Mouse (Mus musculus): ENCODE measurements at regions not wholly inside any gene's neighbourhood (a gene's known extent, or its start where the extent isn't known, plus 50 kb on each side); places are given as distances from the start of the nearest gene placed in this dataset.
A peak's percentile ranks its signal among the peaks of the same experiment; 100 is the strongest.

DNA sequence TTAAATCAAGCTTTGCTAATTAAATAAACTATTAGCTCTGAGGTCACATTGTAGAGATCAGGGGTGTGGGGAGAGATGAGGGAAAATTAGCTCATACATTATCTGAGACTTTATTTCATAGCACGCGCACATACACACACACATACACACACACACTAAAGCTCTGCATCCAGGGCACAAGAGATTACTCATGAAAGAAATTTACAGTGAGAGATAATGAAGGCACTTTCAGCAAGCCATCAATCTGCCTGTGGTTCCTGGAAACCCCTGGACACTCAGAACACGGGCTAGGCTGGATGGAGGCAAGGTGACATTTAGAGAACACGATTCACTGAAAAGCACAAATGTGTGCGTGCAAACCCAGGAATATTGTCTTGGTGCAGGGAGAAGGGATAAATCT, 60.2 kb downstream of the Scg2 start:
- Histone ChIP-seq H3K27me3 (no peaks in the 10 kb centered on the region), H3K9me3 (no peaks in the 10 kb centered on the region), H3K27ac (no peak overlapping the region), H3K9ac (no peak overlapping the region), H3K36me3 (replicated peaks) (no peaks in the 10 kb centered on the region), H3K4me3 (replicated peaks) (no peak overlapping the region), H3K4me2 (no peak overlapping the region), H3K4me1 (peaks cover 3% of the 10 kb centered on the region; the same call in 1 of the 2 replicates)
- 65% methylated on average over 5 of the region's 5 CpGs for WGBS
- ATAC-seq (ENCODE audit: low FRiP score) = 0 out of 2 replicates have a peak, but pooled peaks have one; percentile 44

DNA sequence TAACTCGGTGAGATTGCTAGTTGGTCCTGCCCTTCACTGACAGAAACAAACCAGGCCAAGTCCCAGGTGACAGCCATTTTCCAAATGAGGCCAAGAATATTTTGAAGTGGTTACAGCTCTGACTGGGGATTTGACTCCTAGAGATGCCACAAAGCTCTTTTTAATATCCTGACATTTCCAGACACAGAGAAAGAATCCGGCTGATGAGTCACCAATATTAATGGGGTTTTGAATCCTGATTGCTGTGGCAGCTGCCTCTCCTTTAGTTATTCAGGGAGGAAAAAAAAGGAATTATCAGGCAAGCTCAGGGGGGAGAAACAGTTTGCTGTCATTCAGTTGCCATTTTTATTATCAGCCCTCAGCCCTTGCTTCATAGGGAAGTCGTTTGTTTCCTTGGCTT, 65.1 kb downstream of the Scg2 start:
- no peaks in the 10 kb centered on the region for H3K9me3 ChIP-seq
- no peaks in the 10 kb centered on the region for H3K36me3 ChIP-seq (replicated peaks)
- H3K27ac ChIP-seq = no peak overlapping the region
- no peak overlapping the region for H3K4me3 ChIP-seq (replicated peaks)
- H3K9ac ChIP-seq = no peak overlapping the region
- no peaks in the 10 kb centered on the region for H3K27me3 ChIP-seq
- 58% methylated on average over 3 of the region's 3 CpGs for WGBS
- H3K4me1 ChIP-seq = peaks cover 2% of the 10 kb centered on the region; the same call in 1 of the 2 replicates
- ATAC-seq (ENCODE audit: low FRiP score) = no peak
- no peak overlapping the region for H3K4me2 ChIP-seq

DNA sequence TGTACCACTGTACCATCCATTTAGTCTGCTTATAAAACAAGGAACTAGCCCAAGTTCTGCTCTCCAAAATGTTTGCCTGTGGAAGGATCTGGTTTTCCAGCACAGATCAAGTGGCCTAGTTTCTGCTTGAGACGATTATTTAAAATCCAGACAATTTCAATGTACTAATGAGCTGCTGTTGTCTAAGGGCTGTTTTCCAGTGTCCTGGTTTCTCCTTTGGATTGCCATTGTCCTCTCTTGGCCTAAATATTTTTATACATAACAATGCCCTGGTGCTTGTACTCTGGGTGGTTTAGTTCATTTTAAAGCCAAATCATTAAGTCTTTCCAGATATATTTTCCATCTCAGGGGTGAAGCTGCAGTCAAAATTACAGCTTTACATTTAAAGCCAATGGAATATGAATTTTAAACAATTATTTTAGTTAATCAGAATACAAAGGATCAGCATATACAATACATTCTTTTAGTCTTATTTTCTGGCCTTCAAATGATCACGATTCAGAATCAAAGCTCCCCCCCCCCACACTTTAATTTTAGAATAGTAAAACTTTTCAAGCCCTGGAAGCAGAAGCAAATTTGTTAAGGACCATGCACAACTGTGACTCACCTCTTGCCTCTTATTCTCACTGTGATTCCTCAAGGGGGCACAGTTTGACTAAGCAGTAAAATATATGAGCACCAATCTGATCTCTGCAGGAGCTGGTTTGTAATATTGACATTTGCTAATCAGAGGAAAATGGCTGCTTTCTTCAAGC, 82.5 kb downstream of the Scg2 start:
- H3K27me3 ChIP-seq = no peaks in the 10 kb centered on the region
- no peak overlapping the region for H3K4me3 ChIP-seq (replicated peaks)
- WGBS = 81% methylated on average over 2 of the region's 2 CpGs

DNA sequence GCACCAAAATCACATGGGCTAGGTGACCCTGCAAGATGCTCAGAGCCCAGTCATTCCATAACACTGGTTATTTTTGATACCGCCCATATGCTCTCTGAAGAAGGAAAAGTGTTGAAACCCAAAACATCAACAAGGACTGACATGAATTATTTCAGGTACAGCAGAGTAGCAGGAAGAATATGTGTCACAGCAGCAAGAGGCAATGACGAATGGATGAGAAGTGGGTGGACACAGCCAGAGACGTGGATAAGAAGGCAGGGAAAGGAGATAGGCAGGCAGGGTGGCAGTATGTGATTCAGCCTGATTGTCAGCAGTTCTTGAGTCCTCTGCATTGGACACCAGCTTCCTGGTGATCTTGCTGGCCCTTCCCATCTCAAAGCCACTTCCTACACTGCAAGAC, 93.4 kb downstream of the Scg2 start:
- H3K9me3 ChIP-seq = no peaks in the 10 kb centered on the region
- H3K4me2 ChIP-seq = no peak overlapping the region
- H3K36me3 ChIP-seq (replicated peaks) = no peaks in the 10 kb centered on the region
- no peak for ATAC-seq (ENCODE audit: low FRiP score)
- no peak overlapping the region for H3K9ac ChIP-seq
- no peak overlapping the region for H3K4me3 ChIP-seq (replicated peaks)
- no peak overlapping the region for H3K27ac ChIP-seq
- no peaks in the 10 kb centered on the region for H3K27me3 ChIP-seq
- H3K4me1 ChIP-seq = no peaks in the 10 kb centered on the region
- 74% methylated on average over 3 of the region's 3 CpGs for WGBS

More for the DNA sequence above, 82.5 kb downstream of the Scg2 start:
- no peaks in the 10 kb centered on the region for H3K9me3 ChIP-seq
- ATAC-seq (ENCODE audit: low FRiP score) = no peak
- no peaks in the 10 kb centered on the region for H3K36me3 ChIP-seq (replicated peaks)
- no peaks in the 10 kb centered on the region for H3K4me1 ChIP-seq
- no peak overlapping the region for H3K4me2 ChIP-seq
- H3K27ac ChIP-seq = no peak overlapping the region
- no peak overlapping the region for H3K9ac ChIP-seq

DNA sequence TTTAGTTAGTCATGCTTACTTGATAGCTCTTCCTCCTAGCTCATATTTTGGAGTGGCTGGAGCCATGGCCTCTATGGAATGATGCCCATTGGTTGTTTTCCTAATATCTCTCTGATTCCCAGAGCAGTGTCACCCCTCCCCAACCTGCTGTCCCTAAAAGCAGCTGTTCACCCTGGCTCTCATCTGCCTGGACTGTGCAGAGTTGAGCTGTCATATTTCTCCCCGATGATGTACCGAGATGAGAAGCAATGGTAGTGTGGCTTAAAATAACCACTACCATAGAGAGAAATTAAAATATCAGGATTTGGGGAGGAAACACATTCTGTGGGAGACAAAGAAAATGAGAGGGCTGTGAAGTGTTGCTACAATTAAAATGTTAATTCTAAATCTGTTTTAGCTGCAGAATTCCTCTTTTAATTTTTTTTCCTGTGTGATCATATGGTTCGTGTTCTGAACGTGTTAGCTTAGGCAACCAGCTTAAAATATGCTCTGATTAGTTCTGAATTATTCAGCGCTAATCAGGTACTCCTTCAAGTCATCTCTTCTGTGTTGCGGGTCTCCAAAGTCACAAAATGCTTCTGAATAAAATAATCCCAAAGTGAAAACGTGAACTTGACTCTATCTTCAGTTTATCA, 104.3 kb downstream of the Scg2 start:
- WGBS = 79% methylated on average over 7 of the region's 7 CpGs
- no peaks in the 10 kb centered on the region for H3K4me1 ChIP-seq
- 0 out of 2 replicates have a peak, but pooled peaks have one; percentile 20 for ATAC-seq (ENCODE audit: low FRiP score)

DNA sequence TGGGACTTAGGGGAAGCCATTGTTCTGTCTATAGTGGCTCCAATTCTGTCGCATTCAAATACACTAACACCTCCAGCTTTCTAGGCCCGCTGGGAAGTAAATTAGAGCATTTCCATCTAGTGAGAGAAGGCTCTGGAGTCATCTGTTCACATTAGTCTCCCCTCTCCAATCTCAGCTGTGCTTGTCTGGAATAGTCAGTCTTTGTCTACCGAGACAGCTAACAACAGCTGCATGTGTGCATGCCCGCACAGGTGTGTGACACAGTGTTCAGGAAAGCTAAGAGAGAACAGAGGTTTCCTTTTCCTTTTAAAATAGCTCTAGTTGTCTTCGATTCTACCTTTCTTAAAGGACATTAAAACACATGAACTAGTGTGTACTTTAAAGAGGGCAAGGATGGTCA, 122.7 kb downstream of the Scg2 start:
- no peak overlapping the region for H3K4me3 ChIP-seq (replicated peaks)
- no peaks in the 10 kb centered on the region for H3K4me1 ChIP-seq
- ATAC-seq (ENCODE audit: low FRiP score) = no peak
- H3K27me3 ChIP-seq = no peaks in the 10 kb centered on the region
- H3K4me2 ChIP-seq = no peak overlapping the region
- H3K36me3 ChIP-seq (replicated peaks) = no peaks in the 10 kb centered on the region
- H3K9ac ChIP-seq = no peak overlapping the region
- H3K9me3 ChIP-seq = no peaks in the 10 kb centered on the region
- WGBS = 74% methylated on average over 5 of the region's 5 CpGs
- H3K27ac ChIP-seq = no peak overlapping the region

More for the DNA sequence above, 104.3 kb downstream of the Scg2 start:
- no peaks in the 10 kb centered on the region for H3K36me3 ChIP-seq (replicated peaks)
- no peak overlapping the region for H3K4me2 ChIP-seq
- H3K27ac ChIP-seq = no peak overlapping the region
- no peaks in the 10 kb centered on the region for H3K27me3 ChIP-seq
- no peak overlapping the region for H3K9ac ChIP-seq
- H3K9me3 ChIP-seq = no peaks in the 10 kb centered on the region
- H3K4me3 ChIP-seq (replicated peaks) = no peak overlapping the region

DNA sequence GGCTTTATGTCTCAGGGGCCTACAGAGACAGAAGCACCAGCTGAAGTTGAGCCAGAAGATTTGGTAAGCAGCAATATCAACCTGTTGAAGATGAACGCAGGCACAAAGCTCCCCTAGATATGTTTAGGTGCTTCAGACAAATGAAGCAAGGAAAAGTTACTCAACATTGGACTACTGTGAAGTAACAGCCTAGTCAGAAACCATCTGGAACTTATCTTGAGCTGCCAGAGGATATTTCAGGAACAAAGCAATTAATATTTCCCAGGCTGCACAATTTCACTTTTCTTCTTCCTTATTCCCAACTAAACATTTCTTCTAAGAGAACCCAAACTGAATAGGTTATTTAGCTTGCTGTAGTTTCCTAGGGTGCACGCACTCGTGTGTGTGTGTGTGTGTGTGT, 125.1 kb downstream of the Scg2 start:
- no peaks in the 10 kb centered on the region for H3K9me3 ChIP-seq
- H3K27me3 ChIP-seq = no peaks in the 10 kb centered on the region
- H3K27ac ChIP-seq = no peak overlapping the region
- H3K4me3 ChIP-seq (replicated peaks) = no peak overlapping the region
- H3K4me1 ChIP-seq = no peaks in the 10 kb centered on the region
- ATAC-seq (ENCODE audit: low FRiP score) = no peak
- H3K36me3 ChIP-seq (replicated peaks) = no peaks in the 10 kb centered on the region
- no peak overlapping the region for H3K9ac ChIP-seq
- no peak overlapping the region for H3K4me2 ChIP-seq
- WGBS = 79% methylated on average over 3 of the region's 3 CpGs

DNA sequence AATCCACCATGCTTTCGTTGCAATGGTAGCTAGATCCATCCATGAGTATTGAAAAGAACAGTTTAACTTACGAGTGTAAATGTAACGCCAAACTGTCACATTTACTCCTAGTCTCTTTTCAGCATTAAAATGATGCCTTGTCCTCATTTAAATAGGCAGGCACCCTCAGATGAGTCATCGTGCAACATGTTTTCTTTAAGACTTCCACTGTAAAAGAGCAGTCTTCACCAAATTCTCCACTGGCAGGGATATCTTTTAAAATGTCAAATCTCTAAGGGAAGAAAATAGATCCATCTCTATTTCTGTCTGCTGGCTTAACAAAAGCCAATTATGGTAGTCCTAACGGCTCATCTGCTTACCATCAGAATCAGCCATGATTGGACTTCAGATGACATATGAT, 127.8 kb downstream of the Scg2 start:
- WGBS = 89% methylated on average over 5 of the region's 5 CpGs
- Histone ChIP-seq H3K4me1 (no peaks in the 10 kb centered on the region), H3K4me3 (replicated peaks) (no peak overlapping the region), H3K4me2 (no peak overlapping the region), H3K36me3 (replicated peaks) (no peaks in the 10 kb centered on the region), H3K9me3 (no peaks in the 10 kb centered on the region), H3K27ac (no peak overlapping the region), H3K9ac (no peak overlapping the region), H3K27me3 (no peaks in the 10 kb centered on the region)
- no peak for ATAC-seq (ENCODE audit: low FRiP score)

DNA sequence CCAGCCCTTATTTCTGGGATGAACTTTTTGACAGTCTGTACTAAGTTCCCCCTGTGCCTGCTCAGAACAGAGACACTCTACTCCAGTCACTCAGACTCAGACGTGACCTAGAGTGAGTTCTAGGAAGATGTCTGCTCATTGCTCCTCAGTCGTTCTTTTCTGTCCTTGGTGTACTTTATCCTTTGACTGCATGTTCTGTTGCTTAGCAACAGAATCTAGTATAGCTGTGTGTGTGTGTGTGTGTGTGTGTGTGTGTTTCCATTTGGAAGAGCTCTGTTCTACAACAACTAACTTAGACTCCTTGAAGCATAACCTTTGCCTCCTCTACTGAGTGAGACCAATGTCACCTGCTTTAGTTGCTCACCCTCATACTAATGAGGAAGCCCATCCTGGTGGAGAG, 136.3 kb downstream of the Scg2 start:
- no peaks in the 10 kb centered on the region for H3K36me3 ChIP-seq (replicated peaks)
- no peak overlapping the region for H3K4me3 ChIP-seq (replicated peaks)
- no peak overlapping the region for H3K4me2 ChIP-seq
- ATAC-seq (ENCODE audit: low FRiP score) = no peak
- peaks cover 8% of the 10 kb centered on the region for H3K4me1 ChIP-seq
- no peak overlapping the region for H3K27ac ChIP-seq
- no peaks in the 10 kb centered on the region for H3K27me3 ChIP-seq
- no peaks in the 10 kb centered on the region for H3K9me3 ChIP-seq
- 67% methylated on average over 2 of the region's 2 CpGs for WGBS
- no peak overlapping the region for H3K9ac ChIP-seq

DNA sequence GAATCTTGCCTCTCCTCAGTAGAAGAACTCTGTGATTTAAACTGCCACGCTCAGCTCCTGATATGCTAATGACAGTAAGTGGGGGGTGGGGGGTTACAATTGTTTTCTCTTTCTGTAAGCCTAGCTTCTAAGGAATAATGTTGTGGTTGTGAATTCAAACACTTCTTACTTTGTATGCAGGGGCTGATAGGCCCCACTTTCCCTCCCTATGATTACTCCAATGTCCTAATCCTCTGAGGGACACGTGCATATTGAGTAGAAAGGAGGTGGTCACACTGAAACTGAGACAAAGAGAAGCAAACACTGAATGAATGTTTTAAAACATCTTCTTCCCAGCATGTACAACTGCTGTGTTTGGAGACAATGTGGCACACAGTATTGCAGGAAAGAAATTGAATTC, 140.3 kb downstream of the Scg2 start:
- WGBS = 16% methylated on average over 2 of the region's 2 CpGs
- no peak overlapping the region for H3K4me3 ChIP-seq (replicated peaks)
- H3K9me3 ChIP-seq = no peaks in the 10 kb centered on the region
- H3K36me3 ChIP-seq (replicated peaks) = no peaks in the 10 kb centered on the region
- H3K27me3 ChIP-seq = no peaks in the 10 kb centered on the region
- no peak overlapping the region for H3K4me2 ChIP-seq
- no peak for ATAC-seq (ENCODE audit: low FRiP score)
- no peak overlapping the region for H3K9ac ChIP-seq
- peaks cover 8% of the 10 kb centered on the region for H3K4me1 ChIP-seq
- no peak overlapping the region for H3K27ac ChIP-seq

DNA sequence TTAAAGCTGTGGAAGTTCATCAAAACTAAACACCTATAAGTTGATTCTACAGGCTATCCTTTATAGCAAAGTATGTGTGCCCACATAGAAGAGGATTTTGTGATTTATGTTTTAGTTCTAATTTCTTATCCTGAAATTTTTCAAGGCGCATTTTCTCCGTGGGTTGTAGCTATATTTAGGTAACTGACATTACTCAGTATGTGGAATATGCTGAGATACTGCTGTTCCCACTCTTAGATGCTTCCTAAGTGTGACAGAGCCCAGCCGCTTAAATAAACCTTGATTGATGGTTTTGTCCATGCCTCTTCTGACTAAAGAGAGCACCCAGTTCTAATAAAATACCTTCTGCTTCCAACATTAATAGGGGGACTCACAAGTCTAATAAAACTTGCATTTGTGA, 180.2 kb downstream of the Scg2 start:
- 91% methylated on average over 3 of the region's 3 CpGs for WGBS
- Histone ChIP-seq H3K4me2 (no peak overlapping the region), H3K27me3 (no peaks in the 10 kb centered on the region), H3K9me3 (no peaks in the 10 kb centered on the region), H3K36me3 (replicated peaks) (no peaks in the 10 kb centered on the region), H3K4me3 (replicated peaks) (no peak overlapping the region), H3K27ac (no peak overlapping the region), H3K4me1 (no peaks in the 10 kb centered on the region), H3K9ac (no peak overlapping the region)
- ATAC-seq (ENCODE audit: low FRiP score) = no peak

DNA sequence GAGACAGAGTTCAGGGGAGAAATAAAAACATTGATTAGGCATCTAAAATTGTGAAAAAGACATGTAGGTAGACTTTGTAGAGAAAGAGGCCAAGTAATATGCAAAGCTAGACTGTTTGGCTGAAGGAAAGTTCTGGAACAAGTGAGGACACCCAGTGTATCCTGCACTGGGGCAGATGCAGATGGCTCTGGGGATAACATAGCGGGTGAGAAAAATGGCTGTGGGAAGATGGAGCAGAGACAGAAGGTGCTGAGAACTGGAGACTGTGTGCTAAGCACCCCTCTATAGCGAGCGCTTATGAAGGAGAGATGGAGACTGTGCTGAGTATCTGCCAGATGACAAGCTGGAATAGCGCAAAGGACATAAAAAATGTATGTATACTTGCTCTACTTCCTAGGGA, 226.9 kb downstream of the Scg2 start:
- Histone ChIP-seq H3K36me3 (replicated peaks) (no peaks in the 10 kb centered on the region), H3K4me1 (no peaks in the 10 kb centered on the region), H3K9ac (no peak overlapping the region), H3K9me3 (no peaks in the 10 kb centered on the region), H3K4me2 (no peak overlapping the region), H3K27me3 (no peaks in the 10 kb centered on the region), H3K27ac (no peak overlapping the region), H3K4me3 (replicated peaks) (no peak overlapping the region)
- 98% methylated on average over 4 of the region's 4 CpGs for WGBS
- ATAC-seq (ENCODE audit: low FRiP score) = no peak

DNA sequence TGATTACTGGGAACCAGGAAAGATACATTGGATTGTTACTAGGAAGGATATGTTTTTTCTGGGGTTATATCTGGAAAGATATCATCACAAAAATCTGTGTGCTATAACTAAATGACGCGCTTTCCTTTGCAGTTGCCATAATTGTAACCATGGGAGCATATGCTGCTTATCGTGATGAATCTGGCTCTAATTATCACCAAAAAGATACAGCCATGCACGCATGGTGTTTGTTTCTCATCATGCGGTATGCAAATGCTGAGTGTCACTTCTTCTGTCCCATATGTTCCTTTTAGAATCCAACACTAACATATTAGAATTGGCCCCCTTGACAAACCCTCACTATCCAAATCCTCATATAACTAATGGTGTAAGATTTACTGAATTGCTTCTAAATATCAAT, 227.4 kb downstream of the Scg2 start:
- no peak for ATAC-seq (ENCODE audit: low FRiP score)
- WGBS = 89% methylated on average over 5 of the region's 5 CpGs

More for the DNA sequence above, 227.4 kb downstream of the Scg2 start:
- no peak overlapping the region for H3K27ac ChIP-seq
- H3K4me3 ChIP-seq (replicated peaks) = no peak overlapping the region
- no peaks in the 10 kb centered on the region for H3K36me3 ChIP-seq (replicated peaks)
- H3K27me3 ChIP-seq = no peaks in the 10 kb centered on the region
- H3K9me3 ChIP-seq = no peaks in the 10 kb centered on the region
- no peak overlapping the region for H3K9ac ChIP-seq
- no peak overlapping the region for H3K4me2 ChIP-seq
- H3K4me1 ChIP-seq = no peaks in the 10 kb centered on the region
